Mouse (Mus musculus): ENCODE results near the gene Tdrd5. TPM values are rescaled to one million over a fixed set of nuclear protein-coding genes. Genes with fewer than 3 reads are reported as not detected.
"Not testable (repeated sequence)": the region's sequence is repeated elsewhere in the genome, so short reads cannot be mapped to it uniquely, and the experiment has no call there.

The Tdrd5 gene
- total RNA-seq (2017): 0.29 TPM in 1 of 3 replicates, not detected in the others

GRCm38 (mm10) chr1:156302911-156303749 is at the start of gene Tdrd5:
Gene Tdrd5 (minus strand): TSS chr1:156303664.
- ATAC-seq (replicated peaks; ENCODE audit: insufficient number of reproducible peaks, low FRiP score, low TSS enrichment, poor library complexity, severe bottlenecking): no peak

- ATAC-seq (replicated peaks; ENCODE audit: insufficient number of reproducible peaks, low FRiP score, low TSS enrichment, poor library complexity, severe bottlenecking): no peak
These were observed 49.0 kb upstream of the Tdrd5 start for GRCm38 (mm10) chr1:156352466-156352865.

- no peak for ATAC-seq (replicated peaks; ENCODE audit: insufficient number of reproducible peaks, low FRiP score, low TSS enrichment, poor library complexity, severe bottlenecking)
These were observed 47.0 kb upstream of the Tdrd5 start for GRCm38 (mm10) chr1:156350441-156350840.

- ATAC-seq (replicated peaks; ENCODE audit: insufficient number of reproducible peaks, low FRiP score, low TSS enrichment, poor library complexity, severe bottlenecking): no peak
These were observed 45.6 kb upstream of the Tdrd5 start for GRCm38 (mm10) chr1:156349031-156349430.

- no peak for ATAC-seq (replicated peaks; ENCODE audit: insufficient number of reproducible peaks, low FRiP score, low TSS enrichment, poor library complexity, severe bottlenecking)
These were observed 42.2 kb upstream of the Tdrd5 start for GRCm38 (mm10) chr1:156345633-156346032.

GRCm38 (mm10) chr1:156344433-156344832 is 41.0 kb upstream of the Tdrd5 start:
- no peak for ATAC-seq (replicated peaks; ENCODE audit: insufficient number of reproducible peaks, low FRiP score, low TSS enrichment, poor library complexity, severe bottlenecking)

GRCm38 (mm10) chr1:156340847-156341246 is 37.4 kb upstream of the Tdrd5 start:
- no peak for ATAC-seq (replicated peaks; ENCODE audit: insufficient number of reproducible peaks, low FRiP score, low TSS enrichment, poor library complexity, severe bottlenecking)

- no peak for ATAC-seq (replicated peaks; ENCODE audit: insufficient number of reproducible peaks, low FRiP score, low TSS enrichment, poor library complexity, severe bottlenecking)
These were observed 19.7 kb upstream of the Tdrd5 start for GRCm38 (mm10) chr1:156323126-156323525.

GRCm38 (mm10) chr1:156310630-156311029 is 7.2 kb upstream of the Tdrd5 start, which contains the start of gene Nphs2:
Gene Nphs2 (plus strand): TSS chr1:156310727.
- ATAC-seq (replicated peaks; ENCODE audit: insufficient number of reproducible peaks, low FRiP score, low TSS enrichment, poor library complexity, severe bottlenecking): no peak

GRCm38 (mm10) chr1:156308595-156308994 is 5.1 kb upstream of the Tdrd5 start:
- ATAC-seq (replicated peaks; ENCODE audit: insufficient number of reproducible peaks, low FRiP score, low TSS enrichment, poor library complexity, severe bottlenecking): no peak

GRCm38 (mm10) chr1:156290016-156290415 is 13.4 kb downstream of the Tdrd5 start:
- no peak for ATAC-seq (replicated peaks; ENCODE audit: insufficient number of reproducible peaks, low FRiP score, low TSS enrichment, poor library complexity, severe bottlenecking)

GRCm38 (mm10) chr1:156289222-156289587 is 14.3 kb downstream of the Tdrd5 start:
- ATAC-seq (replicated peaks; ENCODE audit: insufficient number of reproducible peaks, low FRiP score, low TSS enrichment, poor library complexity, severe bottlenecking): not testable (repeated sequence)

GRCm38 (mm10) chr1:156288556-156289221 is 14.8 kb downstream of the Tdrd5 start:
- ATAC-seq (replicated peaks; ENCODE audit: insufficient number of reproducible peaks, low FRiP score, low TSS enrichment, poor library complexity, severe bottlenecking): no peak

GRCm38 (mm10) chr1:156285541-156285896 is 17.9 kb downstream of the Tdrd5 start:
- ATAC-seq (replicated peaks; ENCODE audit: insufficient number of reproducible peaks, low FRiP score, low TSS enrichment, poor library complexity, severe bottlenecking): no peak

- no peak for ATAC-seq (replicated peaks; ENCODE audit: insufficient number of reproducible peaks, low FRiP score, low TSS enrichment, poor library complexity, severe bottlenecking)
These were observed 18.5 kb downstream of the Tdrd5 start for GRCm38 (mm10) chr1:156284851-156285540.

- ATAC-seq (replicated peaks; ENCODE audit: insufficient number of reproducible peaks, low FRiP score, low TSS enrichment, poor library complexity, severe bottlenecking): no peak
These were observed 19.3 kb downstream of the Tdrd5 start for GRCm38 (mm10) chr1:156284207-156284606.

- ATAC-seq (replicated peaks; ENCODE audit: insufficient number of reproducible peaks, low FRiP score, low TSS enrichment, poor library complexity, severe bottlenecking): no peak
These were observed 23.3 kb downstream of the Tdrd5 start for GRCm38 (mm10) chr1:156280131-156280530.

GRCm38 (mm10) chr1:156273647-156274046 is 29.8 kb downstream of the Tdrd5 start:
- ATAC-seq (replicated peaks; ENCODE audit: insufficient number of reproducible peaks, low FRiP score, low TSS enrichment, poor library complexity, severe bottlenecking): no peak; the same call in 1 of the 2 replicates

- no peak for ATAC-seq (replicated peaks; ENCODE audit: insufficient number of reproducible peaks, low FRiP score, low TSS enrichment, poor library complexity, severe bottlenecking)
These were observed 31.8 kb downstream of the Tdrd5 start for GRCm38 (mm10) chr1:156271654-156272053.

All from monocyte, adult 5-6 weeks (primary cell).